Mouse (Mus musculus): Measurements from ENCODE around the gene Ric8a. TPM values are rescaled to one million over a fixed set of nuclear protein-coding genes. Genes with fewer than 3 reads are reported as not detected.

Gene Ric8a
- total RNA-seq, 2 experiments from 2014 or later: 36.2 to 45.0 TPM

DNA sequence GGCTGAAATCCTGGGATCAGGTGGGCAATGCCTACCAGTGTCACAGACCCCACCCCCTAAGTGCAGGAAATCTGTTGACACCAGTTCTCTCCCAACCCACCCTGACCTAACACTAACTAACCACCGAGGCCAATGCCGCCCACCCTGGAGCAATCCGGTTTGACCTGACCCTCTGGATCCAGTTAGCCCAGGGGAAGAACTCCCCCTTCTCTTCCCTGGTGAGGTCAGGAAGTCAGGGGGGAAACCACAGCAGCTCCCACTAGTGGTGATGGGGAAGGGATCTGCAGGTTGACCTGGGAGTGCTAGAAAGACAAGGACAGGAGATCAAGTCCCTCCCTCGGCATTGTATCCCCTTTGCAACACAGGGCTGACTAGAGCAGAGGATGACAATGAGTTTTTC is 11.1 kb upstream of the Ric8a start:
- no peak for ATAC-seq (replicated peaks; ENCODE audit: poor library complexity, severe bottlenecking)

GRCm38 (mm10) chr7:140846676-140847075 is 10.1 kb upstream of the Ric8a start:
- no peak for ATAC-seq (replicated peaks; ENCODE audit: poor library complexity, severe bottlenecking)

GRCm38 (mm10) chr7:140847755-140848580 is 8.8 kb upstream of the Ric8a start, which contains the start of gene Odf3:
TSS of gene Odf3 (plus strand) at chr7:140847805.
- ATAC-seq (replicated peaks; ENCODE audit: poor library complexity, severe bottlenecking): no peak

DNA sequence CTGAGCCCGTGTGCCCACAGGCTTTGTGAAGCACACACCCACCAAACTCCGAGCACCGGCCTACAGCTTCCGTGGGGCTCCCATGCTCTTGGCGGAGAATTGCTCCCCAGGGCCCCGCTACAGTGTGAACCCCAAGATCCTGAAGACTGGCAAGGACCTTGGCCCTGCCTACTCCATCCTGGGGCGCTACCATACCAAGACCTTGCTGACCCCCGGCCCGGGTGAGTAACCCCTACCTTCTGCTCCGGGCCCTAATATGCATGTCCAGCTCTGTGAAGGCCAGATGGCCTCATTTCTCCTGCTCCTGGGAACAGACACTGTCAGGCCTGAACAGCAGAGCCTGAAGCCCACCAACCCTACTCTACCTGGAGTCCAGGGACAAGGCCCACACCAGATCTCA is 8.2 kb upstream of the Ric8a start:
- ATAC-seq (replicated peaks; ENCODE audit: poor library complexity, severe bottlenecking): no peak

DNA sequence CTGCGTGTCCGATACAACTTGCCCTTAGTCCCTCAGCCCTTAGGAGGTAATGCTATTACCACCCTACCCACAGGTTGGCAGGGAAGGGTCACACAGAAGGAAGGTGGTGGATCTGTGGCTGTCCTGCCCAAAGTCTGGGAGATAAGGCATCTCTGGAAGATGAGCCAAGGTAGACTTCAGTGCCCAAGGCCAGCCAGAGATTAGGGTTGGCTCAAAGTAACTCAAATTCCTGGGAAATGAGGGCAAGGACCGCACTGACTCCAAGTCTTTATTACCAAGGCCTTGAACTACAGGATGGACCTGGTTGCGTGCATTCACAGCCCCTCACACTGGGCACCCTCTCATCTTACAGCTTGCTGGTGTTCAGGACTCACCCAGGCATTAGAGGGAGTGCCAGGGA is 4.8 kb upstream of the Ric8a start:
- ATAC-seq (replicated peaks; ENCODE audit: poor library complexity, severe bottlenecking): no peak

DNA sequence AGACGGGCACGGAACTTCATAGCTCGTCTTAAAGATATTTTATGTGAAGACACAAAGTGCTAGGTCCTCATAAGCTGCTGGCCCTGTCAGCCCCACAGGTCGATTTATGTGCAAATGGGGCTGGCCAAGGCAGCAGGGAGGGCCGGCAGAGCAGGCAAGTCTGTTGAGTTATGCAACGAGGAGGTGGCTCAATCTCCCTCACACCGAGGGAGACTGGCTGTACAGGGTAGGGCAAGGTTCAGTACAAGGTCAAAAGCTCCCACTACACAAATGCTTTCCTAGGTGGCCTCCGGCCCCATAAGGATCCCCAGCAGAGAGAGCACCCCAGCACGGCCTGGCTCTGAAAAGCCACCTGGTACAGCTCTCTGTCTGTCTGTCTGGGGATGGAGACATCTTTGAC is 3.4 kb upstream of the Ric8a start:
- ATAC-seq (replicated peaks; ENCODE audit: poor library complexity, severe bottlenecking): no peak

GRCm38 (mm10) chr7:140854483-140854882 is 2.3 kb upstream of the Ric8a start:
- ATAC-seq (replicated peaks; ENCODE audit: poor library complexity, severe bottlenecking): no peak

DNA sequence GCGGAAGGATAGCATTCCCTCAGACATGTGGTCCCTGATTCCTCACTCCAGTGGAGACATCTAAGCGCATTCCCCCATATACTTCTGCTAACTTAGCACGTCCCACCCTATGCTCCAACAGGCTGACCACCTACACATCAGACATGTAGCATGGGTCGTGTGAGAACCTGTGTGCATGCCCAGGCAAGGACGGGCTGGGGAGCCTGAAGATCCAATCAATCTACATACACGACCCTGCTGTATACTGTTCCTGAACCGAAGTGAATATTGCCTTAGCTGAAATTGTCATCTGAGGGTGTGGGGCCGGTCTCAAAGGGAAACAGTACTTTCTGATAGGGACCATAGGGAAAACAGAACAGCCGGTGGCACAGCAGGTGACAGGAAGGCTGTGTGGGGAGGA is 1.6 kb upstream of the Ric8a start:
- no peak for ATAC-seq (replicated peaks; ENCODE audit: poor library complexity, severe bottlenecking)

DNA sequence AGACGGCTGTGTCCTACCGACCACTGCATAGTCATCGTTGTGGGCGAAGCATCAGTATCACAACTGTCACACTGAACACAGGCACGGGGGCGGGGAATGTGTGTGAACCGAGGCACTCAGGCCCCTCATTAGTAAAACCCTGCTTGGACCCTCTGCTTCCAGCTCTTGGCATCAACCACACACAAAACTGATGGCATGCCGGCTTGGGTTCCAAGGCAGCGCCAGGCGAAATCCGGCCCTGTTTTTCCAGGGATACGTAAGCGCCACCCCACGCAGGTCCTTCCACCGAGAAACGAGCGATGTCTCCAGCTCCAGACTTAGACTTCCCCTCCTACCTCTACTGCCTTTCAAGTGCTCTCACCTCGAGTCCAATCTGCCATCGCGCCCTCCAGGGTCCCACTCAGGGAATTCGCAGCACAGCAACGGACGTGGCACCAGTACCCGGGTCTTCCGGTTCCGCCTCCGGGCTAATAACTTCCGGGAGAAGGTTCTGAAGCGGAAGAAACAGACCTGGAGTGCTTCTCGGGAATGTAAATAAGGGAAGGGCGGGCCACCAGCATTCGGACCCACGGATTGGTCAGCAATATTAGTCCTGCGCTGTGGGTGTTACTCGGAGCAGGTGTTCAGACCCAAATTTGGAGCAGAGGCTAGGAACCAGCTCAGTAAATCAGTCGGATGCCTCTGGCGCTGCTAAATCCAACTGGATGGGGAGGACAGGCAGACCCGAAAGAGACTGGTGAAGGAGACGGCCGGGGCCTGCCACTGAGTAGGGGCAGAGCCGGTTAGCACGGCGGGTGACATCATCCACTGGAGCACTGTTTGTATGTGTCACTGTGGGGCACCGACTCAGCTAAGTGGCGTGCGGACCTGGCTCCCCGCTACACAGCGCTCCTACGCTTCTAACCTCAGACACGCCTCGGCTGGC is 635 bp upstream of the Ric8a start, which contains the start of gene Gm45785:
TSS of gene Gm45785 (minus strand) at position 472 of the 925 bp plus-strand sequence.
- peak; percentile 54 for ATAC-seq (replicated peaks; ENCODE audit: poor library complexity, severe bottlenecking)

DNA sequence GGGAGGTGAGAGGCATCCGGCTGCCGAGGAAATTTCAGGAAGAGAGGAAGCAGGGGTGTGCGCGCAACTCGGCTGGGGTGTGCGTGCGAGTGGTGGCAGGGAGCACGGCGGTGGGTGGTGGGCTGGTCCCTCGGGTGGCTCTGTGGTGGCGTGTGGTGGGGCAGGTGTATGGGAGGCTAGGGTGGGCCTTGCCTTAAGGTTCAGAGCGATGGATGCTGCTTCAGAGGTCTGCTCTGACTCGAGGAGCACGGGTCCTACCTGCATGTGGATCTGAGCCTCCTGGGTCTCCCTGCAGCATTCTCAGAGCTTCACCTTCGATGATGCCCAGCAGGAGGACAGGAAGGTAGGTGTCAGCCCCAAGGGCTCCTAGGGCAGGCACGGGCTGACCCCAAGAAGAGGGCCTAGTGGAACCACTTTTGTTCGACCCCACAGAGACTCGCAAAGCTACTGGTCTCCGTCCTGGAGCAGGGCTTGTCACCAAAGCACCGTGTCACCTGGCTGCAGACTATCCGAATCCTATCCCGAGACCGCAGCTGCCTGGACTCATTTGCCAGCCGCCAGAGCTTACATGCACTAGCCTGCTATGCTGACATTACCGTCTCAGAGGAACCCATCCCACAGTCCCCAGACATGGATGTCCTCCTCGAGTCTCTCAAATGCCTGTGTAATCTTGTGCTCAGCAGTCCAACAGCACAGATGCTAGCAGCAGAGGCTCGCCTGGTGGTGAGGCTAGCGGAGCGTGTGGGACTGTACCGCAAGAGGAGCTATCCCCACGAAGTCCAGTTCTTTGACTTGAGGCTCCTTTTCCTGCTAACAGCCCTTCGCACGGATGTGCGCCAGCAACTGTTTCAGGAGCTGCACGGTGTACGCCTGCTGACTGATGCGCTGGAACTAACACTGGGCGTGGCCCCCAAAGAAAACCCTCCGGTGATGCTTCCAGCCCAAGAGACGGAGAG is 1.1 kb downstream of the Ric8a start, which contains the start of gene Bet1l:
TSS of gene Bet1l (minus strand) at position 28 of the 956 bp plus-strand sequence.
- ATAC-seq (replicated peaks; ENCODE audit: poor library complexity, severe bottlenecking): no peak

GRCm38 (mm10) chr7:140858746-140859145 is 2.0 kb downstream of the Ric8a start:
- ATAC-seq (replicated peaks; ENCODE audit: poor library complexity, severe bottlenecking): no peak

DNA sequence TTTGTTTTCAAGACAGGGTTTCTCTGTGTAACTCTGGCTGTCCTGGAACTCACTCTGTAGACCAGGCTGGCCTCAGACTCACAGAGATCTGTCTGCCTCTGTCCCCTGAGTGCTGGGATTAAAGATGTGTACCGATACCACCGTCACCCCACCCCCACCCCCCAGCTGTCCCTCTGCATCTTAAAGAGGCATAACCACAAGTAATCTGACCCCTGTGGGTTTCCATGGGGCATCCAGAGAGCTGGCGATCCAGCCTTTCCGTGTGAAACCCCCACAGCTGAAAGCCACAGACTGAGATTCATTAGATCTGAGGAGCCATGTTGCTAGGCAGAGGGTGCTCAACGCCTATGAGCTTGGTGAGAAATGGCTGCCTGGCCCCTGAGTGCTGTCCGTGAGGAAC is 3.2 kb downstream of the Ric8a start:
- no peak for ATAC-seq (replicated peaks; ENCODE audit: poor library complexity, severe bottlenecking)

DNA sequence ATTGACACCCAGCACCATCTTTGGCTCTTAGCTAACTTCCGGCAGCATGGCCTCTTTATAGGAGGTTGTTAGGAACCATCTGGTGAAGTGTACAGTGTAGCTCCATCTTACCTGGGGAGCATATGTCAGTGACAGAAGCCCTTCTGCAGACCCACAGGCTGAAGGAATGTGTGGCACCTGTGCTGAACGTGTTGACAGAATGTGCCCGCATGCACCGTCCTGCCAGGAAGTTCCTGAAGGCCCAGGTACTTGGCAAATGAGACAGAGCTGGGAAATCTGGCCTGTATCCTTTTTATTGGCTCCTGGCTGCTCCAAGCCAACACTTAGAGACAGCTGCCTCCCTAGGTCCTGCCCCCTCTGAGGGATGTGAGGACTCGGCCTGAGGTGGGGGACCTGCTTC is 4.0 kb downstream of the Ric8a start:
- ATAC-seq (replicated peaks; ENCODE audit: poor library complexity, severe bottlenecking): no peak

DNA sequence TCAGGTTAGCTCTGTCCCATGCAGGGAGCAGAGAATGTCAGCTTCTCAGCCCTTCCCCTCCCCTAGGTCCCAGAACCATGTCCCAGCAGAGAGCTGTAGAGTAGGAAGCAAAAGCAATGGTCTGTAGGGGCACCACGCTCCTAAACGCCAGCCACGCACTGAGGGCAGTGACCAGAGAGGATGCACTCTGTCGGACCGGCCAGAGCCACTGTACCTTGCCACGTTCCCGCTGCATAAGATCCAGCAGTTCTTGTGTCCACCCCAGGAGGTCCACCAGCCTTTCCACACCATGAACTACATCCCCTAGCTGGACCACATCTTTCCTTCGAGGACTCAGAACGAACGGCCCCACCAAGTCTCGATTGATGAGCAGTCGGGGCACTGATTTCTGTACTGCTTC is 8.0 kb downstream of the Ric8a start:
- no peak for ATAC-seq (replicated peaks; ENCODE audit: poor library complexity, severe bottlenecking)

GRCm38 (mm10) chr7:140874224-140874623 is 17.5 kb downstream of the Ric8a start:
- ATAC-seq (replicated peaks; ENCODE audit: poor library complexity, severe bottlenecking): peak; percentile 85

DNA sequence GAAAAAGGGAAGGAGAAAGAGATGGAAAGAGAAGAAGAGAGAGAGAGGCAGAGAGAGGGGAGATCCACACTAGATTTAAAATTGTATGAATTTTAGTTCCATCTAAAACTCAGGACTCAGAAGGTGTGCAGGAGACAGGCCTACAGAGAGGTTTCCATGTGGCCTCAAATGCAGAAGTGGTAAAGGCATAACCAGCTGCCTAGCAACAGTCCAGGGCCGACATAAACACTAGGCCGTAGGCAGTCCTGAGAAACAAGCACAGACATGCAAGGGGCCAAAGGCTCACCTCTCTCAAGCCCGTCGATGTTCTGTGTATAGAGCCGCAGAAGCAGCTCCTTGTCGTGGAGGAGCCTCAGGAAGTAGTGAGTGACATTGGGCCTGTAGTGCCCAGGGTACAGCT is 20.6 kb downstream of the Ric8a start:
- ATAC-seq (replicated peaks; ENCODE audit: poor library complexity, severe bottlenecking): peak; percentile 44

DNA sequence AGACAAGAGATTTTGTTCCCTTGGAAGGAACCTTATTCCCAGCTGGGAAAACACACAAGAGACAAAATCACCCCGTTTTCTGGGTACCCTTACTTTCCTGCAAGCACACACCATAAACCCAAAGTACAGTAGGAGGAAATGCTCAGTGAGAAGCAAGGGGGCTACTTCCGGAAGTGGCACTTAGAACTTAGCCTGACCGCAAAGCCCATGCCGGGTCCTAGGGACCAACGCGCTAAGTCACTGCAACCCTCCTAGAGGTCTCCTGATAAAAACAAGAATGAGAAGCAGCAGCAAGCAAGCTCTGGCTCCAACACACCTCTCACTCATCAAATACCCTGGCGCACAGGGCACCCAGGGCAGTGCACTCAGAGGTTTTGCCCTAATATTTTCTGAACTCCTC is 22.6 kb downstream of the Ric8a start:
- ATAC-seq (replicated peaks; ENCODE audit: poor library complexity, severe bottlenecking): peak; percentile 43

- ATAC-seq (replicated peaks; ENCODE audit: poor library complexity, severe bottlenecking): no peak
These were observed 23.7 kb downstream of the Ric8a start for GRCm38 (mm10) chr7:140880419-140880818.

- ATAC-seq (replicated peaks; ENCODE audit: poor library complexity, severe bottlenecking): no peak
These were observed 24.2 kb downstream of the Ric8a start for GRCm38 (mm10) chr7:140880865-140881515.

Data from granulocyte monocyte progenitor cell, adult 5-6 weeks (primary cell).